Mouse (Mus musculus): Measurements from ENCODE around the gene Foxl1. TPM values are rescaled to one million over a fixed set of nuclear protein-coding genes. Genes with fewer than 3 reads are reported as not detected.

The Foxl1 gene
- polyA plus RNA-seq, 1 experiment from 2014 or later: 0.36 TPM

Small RNA genes within 50 kb of the gene (microRNA-seq; reads per million reads assigned to microRNA genes)
- not detected for gene Gm27530

Other genes starting within 250 kb of the Foxl1 start
- gene Foxf1, start 43.6 kb upstream of the Foxl1 start, polyA plus RNA-seq (2016; fragmentation: Nextera tagmentation; extraction: Ambion mirVana): 0.08 and 1.0 TPM in 2 replicates
- gene Mthfsd, start 19.5 kb upstream of the Foxl1 start, polyA plus RNA-seq (2016; fragmentation: Nextera tagmentation; extraction: Ambion mirVana): 55.0 and 60.2 TPM in 2 replicates
- gene Foxc2, start 11.8 kb upstream of the Foxl1 start, polyA plus RNA-seq (2016; fragmentation: Nextera tagmentation; extraction: Ambion mirVana): 3.3 and 4.6 TPM in 2 replicates